In genomic region chr12:86932575-86932952, GRCm38 (mm10) we compare ENCODE assay signal across 11 mouse cellular contexts. TPM values are rescaled to one million over a fixed set of nuclear protein-coding genes. Genes with fewer than 3 reads are reported as not detected.
DNase-seq lines count a peak whose midpoint lies in the region; ATAC-seq lines count a peak whose summit lies in the region.
"Had no signal": no experiment of that assay in that cellular context is flagged by ENCODE, and none has a peak within 500 bp of the region (broad histone marks: within the 10 kb centered on the region; RNA-seq: fewer than 3 reads in every experiment).

No protein-coding gene starts in this region.

- H3K4me3 ChIP-seq in neural tube, embryonic 11.5 days (ENCODE audit: low read depth, low read length): no peak overlapping the region
- H3K4me3 ChIP-seq in neural tube, embryonic 15.5 days (replicated peaks): no peak overlapping the region
- H3K4me3 ChIP-seq: embryonic facial prominence, embryonic 12.5 days; neural tube, embryonic 13.5 days had no signal

- H3K9me3 ChIP-seq in neural tube, embryonic 11.5 days (ENCODE audit: control insufficient read depth, low read length): no peaks in the 10 kb centered on the region
- no peaks in the 10 kb centered on the region for H3K9me3 ChIP-seq in neural tube, embryonic 15.5 days (replicated peaks)

- DNase-seq in adrenal gland, adult 8-10 months: peak; percentile 44
- DNase-seq in adrenal gland, postnatal 25 days: no peak
- DNase-seq in neural tube, embryonic 11.5 days (ENCODE audit: low spot score): peak; percentile 35
- DNase-seq in kidney, postnatal 10 days: peak; percentile 56
- DNase-seq in testis, postnatal 14 days (ENCODE audit: low spot score): peak; percentile 65

- H3K27me3 ChIP-seq in neural tube, embryonic 11.5 days (ENCODE audit: control insufficient read depth, insufficient read depth, low read length): no peaks in the 10 kb centered on the region
- no peaks in the 10 kb centered on the region for H3K27me3 ChIP-seq in neural tube, embryonic 15.5 days (replicated peaks)
- H3K27me3 ChIP-seq: embryonic facial prominence, embryonic 12.5 days; neural tube, embryonic 13.5 days had no signal

- peaks cover 8% of the 10 kb centered on the region; the same call in 1 of the 2 replicates for H3K4me1 ChIP-seq in neural tube, embryonic 11.5 days (ENCODE audit: control insufficient read depth, insufficient read depth, low read length)
- H3K4me1 ChIP-seq in neural tube, embryonic 15.5 days: peaks cover 10% of the 10 kb centered on the region

- no peaks in the 10 kb centered on the region for H3K36me3 ChIP-seq in neural tube, embryonic 11.5 days (ENCODE audit: control insufficient read depth, insufficient read depth, low read length)
- no peaks in the 10 kb centered on the region for H3K36me3 ChIP-seq in neural tube, embryonic 15.5 days
- H3K36me3 ChIP-seq: embryonic facial prominence, embryonic 12.5 days; neural tube, embryonic 13.5 days had no signal

- no peak overlapping the region for H3K4me2 ChIP-seq in neural tube, embryonic 11.5 days (ENCODE audit: low read depth)
- no peak overlapping the region for H3K4me2 ChIP-seq in neural tube, embryonic 15.5 days
- H3K4me2 ChIP-seq: embryonic facial prominence, embryonic 12.5 days; neural tube, embryonic 13.5 days had no signal

- no peak overlapping the region for H3K27ac ChIP-seq in neural tube, embryonic 11.5 days (ENCODE audit: low read depth, low read length)
- no peak overlapping the region; the same call in 1 of the 2 replicates for H3K27ac ChIP-seq in neural tube, embryonic 15.5 days (replicated peaks)
- H3K27ac ChIP-seq: embryonic facial prominence, embryonic 12.5 days; neural tube, embryonic 13.5 days had no signal

- ATAC-seq in neural tube, embryonic 11.5 days (ENCODE audit: insufficient read depth, low FRiP score, low TSS enrichment): no peak
- no peak for ATAC-seq in neural tube, embryonic 15.5 days (ENCODE audit: low FRiP score)
- no peak for ATAC-seq in megakaryocyte-erythroid progenitor cell, adult 5-6 weeks (replicated peaks; ENCODE audit: low FRiP score, low TSS enrichment, poor library complexity, severe bottlenecking)
- no peak for ATAC-seq in megakaryocyte progenitor cell, adult 5-6 weeks (replicated peaks; ENCODE audit: poor library complexity)

- 12% methylated on average over 6 of the region's 6 CpGs for WGBS in neural tube, embryonic 11.5 days
- 21% methylated on average over 6 of the region's 6 CpGs for WGBS in neural tube, embryonic 15.5 days

- H3K9ac ChIP-seq in neural tube, embryonic 11.5 days (ENCODE audit: low read length): no peak overlapping the region
- no peak overlapping the region for H3K9ac ChIP-seq in neural tube, embryonic 15.5 days (replicated peaks)
- H3K9ac ChIP-seq: embryonic facial prominence, embryonic 12.5 days; neural tube, embryonic 13.5 days had no signal

RNA-seq across cellular contexts. Expression of gene Cipc, which starts 14.3 kb away (rescaled TPM):
- total RNA-seq in adrenal gland, adult 8-10 months (2022): 10 to 100 TPM; 25.4 to 43.9 (median 32.1) TPM
- total RNA-seq in adrenal gland, postnatal 25 days (2021): 29.9 and 31.0 TPM in 2 replicates
- 40.1 and 42.8 TPM in 2 replicates for polyA plus RNA-seq in neural tube, embryonic 11.5 days (2014; fragmentation: Nextera tagmentation; extraction: Ambion mirVana)
- 37.2 and 40.8 TPM in 2 replicates for polyA plus RNA-seq in neural tube, embryonic 15.5 days (2015; fragmentation: Nextera tagmentation; extraction: Ambion mirVana)
- total RNA-seq in megakaryocyte-erythroid progenitor cell, adult 5-6 weeks (2014; fragmentation: Nextera tagmentation): 29.2 and 35.6 TPM in 2 replicates
- total RNA-seq in megakaryocyte-erythroid progenitor cell, adult 5-6 weeks (2017): 22.0 and 23.0 TPM in 2 replicates
- total RNA-seq in megakaryocyte progenitor cell, adult 5-6 weeks (2015): 16.7 and 22.0 TPM in 2 replicates
- 17.6 and 23.7 TPM in 2 replicates for total RNA-seq in megakaryocyte progenitor cell, adult 5-6 weeks (2017)

RNA-seq across cellular contexts. Expression of gene Irf2bpl, which starts 48.0 kb away (rescaled TPM):
- total RNA-seq in adrenal gland, adult 8-10 months (2022): 10 to 100 TPM; 69.8 to 92.2 (median 82.8) TPM
- 65.4 and 74.6 TPM in 2 replicates for total RNA-seq in adrenal gland, postnatal 25 days (2021)
- 19.4 and 20.6 TPM in 2 replicates for polyA plus RNA-seq in neural tube, embryonic 11.5 days (2014; fragmentation: Nextera tagmentation; extraction: Ambion mirVana)
- 53.3 and 69.9 TPM in 2 replicates for polyA plus RNA-seq in neural tube, embryonic 15.5 days (2015; fragmentation: Nextera tagmentation; extraction: Ambion mirVana)
- total RNA-seq in megakaryocyte-erythroid progenitor cell, adult 5-6 weeks (2014; fragmentation: Nextera tagmentation): 0.76 and 0.94 TPM in 2 replicates
- 1.1 and 2.7 TPM in 2 replicates for total RNA-seq in megakaryocyte-erythroid progenitor cell, adult 5-6 weeks (2017)
- total RNA-seq in megakaryocyte progenitor cell, adult 5-6 weeks (2015): 1.4 and 1.8 TPM in 2 replicates
- total RNA-seq in megakaryocyte progenitor cell, adult 5-6 weeks (2017): 1.6 and 1.7 TPM in 2 replicates

RNA-seq across cellular contexts. Expression of gene Zdhhc22, which starts 57.7 kb away (rescaled TPM):
- total RNA-seq in adrenal gland, adult 8-10 months (2022): 1 to 10 TPM; 1.8 to 4.7 (median 3.0) TPM
- 0.86 and 1.9 TPM in 2 replicates for total RNA-seq in adrenal gland, postnatal 25 days (2021)
- 1.4 and 2.1 TPM in 2 replicates for polyA plus RNA-seq in neural tube, embryonic 11.5 days (2014; fragmentation: Nextera tagmentation; extraction: Ambion mirVana)
- 18.2 and 19.4 TPM in 2 replicates for polyA plus RNA-seq in neural tube, embryonic 15.5 days (2015; fragmentation: Nextera tagmentation; extraction: Ambion mirVana)
- total RNA-seq in megakaryocyte-erythroid progenitor cell, adult 5-6 weeks (2014; fragmentation: Nextera tagmentation): not detected in 2 replicates
- total RNA-seq in megakaryocyte-erythroid progenitor cell, adult 5-6 weeks (2017): not detected in 2 replicates
- total RNA-seq in megakaryocyte progenitor cell, adult 5-6 weeks (2015): not detected in 2 replicates
- not detected in 2 replicates for total RNA-seq in megakaryocyte progenitor cell, adult 5-6 weeks (2017)
- total RNA-seq: heart, postnatal 36 days had no signal

Comparison
In these comparisons a context has a peak if more than half of its experiments do, and no peak if none do; other contexts are left out.
1. RNA of gene Irf2bpl, which starts 48.0 kb away (total RNA-seq): 69.8 to 92.2 TPM in adrenal gland, adult 8-10 months and 65.4 to 74.6 TPM in adrenal gland, postnatal 25 days; 0.76 to 2.7 TPM in megakaryocyte-erythroid progenitor cell, adult 5-6 weeks and 1.4 to 1.8 TPM in megakaryocyte progenitor cell, adult 5-6 weeks; every median in the first group is over 10 times any median in the second.